Mouse (Mus musculus) ZHBTc4 (cell line): Measurements from ENCODE around the gene Tbpl1.
A peak's percentile ranks its signal among the peaks of the same experiment; 100 is the strongest.

ENCODE experiments used
- DNase-seq: peaks from one replicate; pipeline ENCODE4 v3.0.0-alpha.2; 2011; ENCODE audit warnings: low read depth, low spot score

Gene Tbpl1

GRCm38 (mm10) chr10:22731272-22732093 lies at the start of gene Tbpl1:
TSS of gene Tbpl1 (minus strand) at chr10:22731938.
- DNase-seq, result peak; percentile 97

GRCm38 (mm10) chr10:22781466-22781865 lies 49.7 kb upstream of the Tbpl1 start:
- DNase-seq, result peak; percentile 26

- peak; percentile 43 for DNase-seq
These were observed 46.2 kb upstream of the Tbpl1 start for GRCm38 (mm10) chr10:22777939-22778338.

GRCm38 (mm10) chr10:22776007-22776698 lies 44.4 kb upstream of the Tbpl1 start:
- peak; percentile 46 for DNase-seq

GRCm38 (mm10) chr10:22775456-22775855 lies 43.7 kb upstream of the Tbpl1 start:
- no peak for DNase-seq

- DNase-seq, result no peak
These were observed 42.9 kb upstream of the Tbpl1 start for GRCm38 (mm10) chr10:22774626-22775025.

- no peak for DNase-seq
These were observed 22.5 kb upstream of the Tbpl1 start for GRCm38 (mm10) chr10:22754240-22754639.

- no peak for DNase-seq
These were observed 19.5 kb upstream of the Tbpl1 start for GRCm38 (mm10) chr10:22751175-22751682.

GRCm38 (mm10) chr10:22746334-22747322 lies 14.9 kb upstream of the Tbpl1 start:
- no peak for DNase-seq

GRCm38 (mm10) chr10:22745922-22746321 lies 14.2 kb upstream of the Tbpl1 start:
- DNase-seq, result no peak

- DNase-seq, result no peak
These were observed 443 bp upstream of the Tbpl1 start for GRCm38 (mm10) chr10:22732181-22732580.

GRCm38 (mm10) chr10:22730992-22731271 lies 806 bp downstream of the Tbpl1 start:
- no peak for DNase-seq

GRCm38 (mm10) chr10:22730266-22730991 lies 1.3 kb downstream of the Tbpl1 start:
- DNase-seq, result peak; percentile 15

- DNase-seq, result no peak
These were observed 3.5 kb downstream of the Tbpl1 start for GRCm38 (mm10) chr10:22728257-22728656.

GRCm38 (mm10) chr10:22726295-22726694 lies 5.4 kb downstream of the Tbpl1 start:
- DNase-seq, result no peak

GRCm38 (mm10) chr10:22725166-22725565 lies 6.6 kb downstream of the Tbpl1 start:
- DNase-seq, result no peak

GRCm38 (mm10) chr10:22720781-22721529 lies 10.8 kb downstream of the Tbpl1 start:
- no peak for DNase-seq

GRCm38 (mm10) chr10:22718475-22718874 lies 13.3 kb downstream of the Tbpl1 start:
- peak; percentile 20 for DNase-seq

- peak; percentile 72 for DNase-seq
These were observed 17.2 kb downstream of the Tbpl1 start for GRCm38 (mm10) chr10:22714520-22714919.

GRCm38 (mm10) chr10:22712955-22713354 lies 18.8 kb downstream of the Tbpl1 start:
- DNase-seq, result no peak
